Mouse (Mus musculus) cortical plate, adult 2 months (tissue): ENCODE measurements around the gene Lrp6. TPM values are rescaled to one million over a fixed set of nuclear protein-coding genes. Genes with fewer than 3 reads are reported as not detected.

Experiments
- H3K27ac ChIP-seq: fragments of 200-500 bp; 2 replicates; pipeline ENCODE4 v1.5.1; 2012; ENCODE audit warnings: low read length, control low read depth, inconsistent platforms; ENCODE audit not compliant: insufficient read depth
- H3K4me1 ChIP-seq: fragments of 200-500 bp; 2 replicates; pipeline ENCODE4 v1.6.1; 2011; ENCODE audit warnings: low read length; ENCODE audit not compliant: control insufficient read depth, insufficient read depth
- H3K4me3 ChIP-seq: fragments of 200-500 bp; 2 replicates; pipeline ENCODE4 v1.5.1; 2011; ENCODE audit warnings: mild to moderate bottlenecking, low read length, control low read depth; ENCODE audit not compliant: insufficient read depth
- CTCF ChIP-seq: fragments of 200-500 bp; IDR thresholded peaks from 2 replicates; pipeline ENCODE4 v1.5.1; 2011; ENCODE audit warnings: mild to moderate bottlenecking, control low read depth, low read length; ENCODE audit not compliant: insufficient read depth; ENCODE audit errors: extremely low read depth
- POLR2A ChIP-seq: fragments of 200-500 bp; IDR thresholded peaks from 2 replicates; pipeline ENCODE4 v1.6.1; 2011; ENCODE audit warnings: mild to moderate bottlenecking, low read length, control low read depth; ENCODE audit not compliant: insufficient read depth; ENCODE audit errors: extremely low read depth
- polyA plus RNA-seq: library from polyadenylated mRNA; depleted of rRNA; stranded (reverse); fragments of >200 nt; gene quantifications from 2 replicates; pipeline ENCODE4 v1.2.3, GENCODE M21; 2012

Lrp6 gene
- polyA plus RNA-seq, 1 experiment: 25.3 TPM

DNA sequence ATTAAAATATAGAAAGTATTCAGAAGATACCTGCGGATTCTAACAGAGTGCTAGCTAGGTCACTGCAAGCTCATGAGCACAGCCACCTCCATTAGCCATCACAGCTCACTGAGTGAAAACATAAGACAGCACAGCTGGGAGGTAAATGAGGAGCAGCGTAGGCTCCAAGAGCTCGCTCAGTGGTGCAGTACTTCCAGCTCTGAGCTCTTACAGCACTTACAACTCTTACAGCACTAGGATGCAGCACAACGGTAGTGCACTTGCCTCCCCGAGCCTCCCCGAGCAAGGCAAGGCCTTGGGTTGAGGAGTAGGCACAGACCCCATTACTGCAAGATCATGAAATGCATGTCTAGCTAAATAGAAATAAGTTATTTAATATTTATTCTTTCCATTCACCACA is 26.6 kb downstream of the Lrp6 start:
- TF ChIP-seq POLR2A: no peak
- no peak for TF ChIP-seq CTCF
- peaks cover 5% of the 10 kb centered on the region for H3K4me1 ChIP-seq
- no peak overlapping the region for H3K27ac ChIP-seq
- no peak overlapping the region for H3K4me3 ChIP-seq

- no peak overlapping the region for H3K27ac ChIP-seq
- TF ChIP-seq CTCF: no peak
- no peak for TF ChIP-seq POLR2A
- H3K4me3 ChIP-seq: no peak overlapping the region
- peaks cover 6% of the 10 kb centered on the region for H3K4me1 ChIP-seq
Observed at GRCm38 (mm10) chr6:134539459-134539858, 27.3 kb downstream of the Lrp6 start.

GRCm38 (mm10) chr6:134538805-134539204 is 28.0 kb downstream of the Lrp6 start:
- no peak overlapping the region for H3K27ac ChIP-seq
- no peak for TF ChIP-seq POLR2A
- TF ChIP-seq CTCF: no peak

GRCm38 (mm10) chr6:134537461-134538117 is 29.2 kb downstream of the Lrp6 start:
- TF ChIP-seq POLR2A (no peak), CTCF (no peak)

More at GRCm38 (mm10) chr6:134538805-134539204, 28.0 kb downstream of the Lrp6 start:
- Histone ChIP-seq H3K4me1 (peaks cover 6% of the 10 kb centered on the region), H3K4me3 (no peak overlapping the region)

DNA sequence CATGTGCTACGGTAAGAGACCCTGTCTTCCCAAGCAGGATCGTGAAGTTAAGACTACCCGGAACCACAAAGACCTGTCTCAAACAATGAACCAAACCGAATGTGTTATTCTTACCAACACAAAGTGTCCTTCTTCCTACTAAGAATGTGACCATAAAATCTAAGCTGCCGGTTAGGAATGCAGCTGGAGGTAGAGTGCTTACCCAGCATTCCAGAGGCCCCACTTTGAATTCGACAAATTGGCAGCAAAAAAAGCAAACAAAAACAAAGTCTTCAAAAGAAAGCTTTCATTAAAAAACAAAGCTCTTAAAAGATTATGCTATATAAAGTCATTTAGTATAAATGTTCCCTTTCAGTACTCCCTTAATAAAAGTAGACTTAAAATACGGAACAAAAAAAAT is 31.6 kb downstream of the Lrp6 start:
- no peak for TF ChIP-seq CTCF
- TF ChIP-seq POLR2A: no peak
- H3K4me3 ChIP-seq: no peak overlapping the region
- H3K4me1 ChIP-seq: peaks cover 6% of the 10 kb centered on the region
- H3K27ac ChIP-seq: 0 out of 2 replicates have a peak overlapping the region, but pooled peaks have one; percentile 5

More at GRCm38 (mm10) chr6:134537461-134538117, 29.2 kb downstream of the Lrp6 start:
- Histone ChIP-seq H3K4me3 (no peak overlapping the region), H3K4me1 (peaks cover 6% of the 10 kb centered on the region), H3K27ac (no peak overlapping the region)

GRCm38 (mm10) chr6:134533021-134533420 is 33.7 kb downstream of the Lrp6 start:
- peaks cover 4% of the 10 kb centered on the region; the same call in 1 of the 2 replicates for H3K4me1 ChIP-seq
- H3K27ac ChIP-seq: no peak overlapping the region
- H3K4me3 ChIP-seq: no peak overlapping the region
- TF ChIP-seq CTCF (no peak), POLR2A (no peak)

GRCm38 (mm10) chr6:134531950-134532349 is 34.8 kb downstream of the Lrp6 start:
- no peak overlapping the region for H3K4me3 ChIP-seq
- TF ChIP-seq POLR2A (no peak), CTCF (no peak)
- H3K4me1 ChIP-seq: peaks cover 11% of the 10 kb centered on the region
- H3K27ac ChIP-seq: no peak overlapping the region

DNA sequence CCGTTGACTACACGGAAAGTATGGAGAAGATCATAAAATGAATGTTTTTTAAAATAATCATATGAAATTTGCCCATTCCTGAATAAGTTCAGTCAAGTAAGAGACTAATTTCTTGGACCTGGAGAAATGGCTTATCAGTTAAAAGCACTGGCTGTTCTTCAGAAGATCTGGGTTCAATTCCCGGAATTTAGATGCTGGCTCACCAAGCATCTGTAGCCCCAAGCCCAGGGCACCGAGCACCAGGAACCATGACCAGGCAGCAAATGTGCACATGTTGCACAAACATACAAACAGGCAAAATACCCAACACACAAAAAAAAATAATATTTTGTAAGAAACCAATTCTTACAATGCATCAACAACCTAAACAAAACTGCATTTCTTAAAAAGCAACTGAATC is 37.4 kb downstream of the Lrp6 start:
- Histone ChIP-seq H3K4me1 (peaks cover 8% of the 10 kb centered on the region), H3K27ac (no peak overlapping the region), H3K4me3 (no peak overlapping the region)
- no peak for TF ChIP-seq POLR2A
- no peak for TF ChIP-seq CTCF

DNA sequence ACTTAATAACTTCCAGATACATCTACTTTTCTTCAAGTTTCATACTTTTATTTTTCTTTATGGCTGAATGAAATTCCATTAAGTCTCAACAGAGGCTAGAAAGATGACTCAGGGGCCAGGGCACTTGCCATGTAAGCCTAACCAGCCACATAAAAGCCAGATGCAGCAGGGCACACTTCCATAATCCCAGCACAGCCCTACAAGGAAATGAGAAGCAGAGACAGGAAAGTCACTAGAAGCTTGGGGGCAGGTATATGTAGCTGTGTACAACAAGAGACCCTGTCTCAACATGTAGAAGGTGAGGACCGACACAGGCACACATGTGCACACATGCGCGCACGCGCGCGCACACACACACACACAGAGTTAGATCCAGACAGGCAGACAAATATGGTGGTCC is 38.4 kb downstream of the Lrp6 start:
- H3K4me3 ChIP-seq: no peak overlapping the region
- no peak for TF ChIP-seq CTCF
- TF ChIP-seq POLR2A: no peak
- peaks cover 8% of the 10 kb centered on the region for H3K4me1 ChIP-seq
- no peak overlapping the region for H3K27ac ChIP-seq

- TF ChIP-seq POLR2A: no peak
- no peak for TF ChIP-seq CTCF
- Histone ChIP-seq H3K4me1 (peaks cover 8% of the 10 kb centered on the region), H3K27ac (no peak overlapping the region)
Observed at GRCm38 (mm10) chr6:134527596-134528128, 39.1 kb downstream of the Lrp6 start.

More at GRCm38 (mm10) chr6:134527596-134528128, 39.1 kb downstream of the Lrp6 start:
- no peak overlapping the region for H3K4me3 ChIP-seq
